Mouse (Mus musculus): ENCODE data around the gene Olfr641. TPM values are rescaled to one million over a fixed set of nuclear protein-coding genes. Genes with fewer than 3 reads are reported as not detected.

Olfr641 gene
- not detected in 2 replicates for polyA plus RNA-seq (2014; fragmentation: Nextera tagmentation; extraction: Ambion mirVana)

GRCm38 (mm10) chr7:104035145-104035544, at the start of gene Olfr641:
Gene Olfr641 (plus strand): TSS chr7:104035445.
- 70% methylated on average over 1 of the region's 1 CpGs for WGBS
- DNase-seq (no peak), ATAC-seq (ENCODE audit: insufficient read depth) (no peak)
- no peaks in the 10 kb centered on the region for H3K36me3 ChIP-seq (ENCODE audit: insufficient read depth)
- no peak within 1 kb of the TSS for H3K27ac ChIP-seq (ENCODE audit: low read depth)
- no peaks in the 10 kb centered on the region for H3K27me3 ChIP-seq (ENCODE audit: insufficient read depth, low read length)
- no peak within 1 kb of the TSS for H3K4me3 ChIP-seq (ENCODE audit: low read depth, low read length)
- no peaks in the 10 kb centered on the region for H3K9me3 ChIP-seq (ENCODE audit: low read depth, low read length)
- no peak for TF ChIP-seq CTCF (IDR thresholded peaks at IDR 0.05; ENCODE audit: low read depth)
- H3K9ac ChIP-seq: no peak within 1 kb of the TSS
- H3K4me2 ChIP-seq: no peak within 1 kb of the TSS
- H3K4me1 ChIP-seq (ENCODE audit: insufficient read depth): no peaks in the 10 kb centered on the region

GRCm38 (mm10) chr7:103998446-103998845, 36.8 kb upstream of the Olfr641 start, which contains the start of gene Olfr638:
Gene Olfr638 (plus strand): TSS chr7:103998746.
- Histone ChIP-seq H3K9ac (no peak within 1 kb of the TSS), H3K4me1 (ENCODE audit: insufficient read depth) (no peaks in the 10 kb centered on the region), H3K9me3 (ENCODE audit: low read depth, low read length) (no peaks in the 10 kb centered on the region), H3K4me2 (no peak within 1 kb of the TSS), H3K27ac (ENCODE audit: low read depth) (no peak within 1 kb of the TSS), H3K36me3 (ENCODE audit: insufficient read depth) (no peaks in the 10 kb centered on the region), H3K4me3 (ENCODE audit: low read depth, low read length) (no peak within 1 kb of the TSS), H3K27me3 (ENCODE audit: insufficient read depth, low read length) (no peaks in the 10 kb centered on the region)
- no peak for TF ChIP-seq CTCF (IDR thresholded peaks at IDR 0.05; ENCODE audit: low read depth)
- no peak for DNase-seq
- ATAC-seq (ENCODE audit: insufficient read depth): no peak

- H3K27ac ChIP-seq (ENCODE audit: low read depth): no peak overlapping the region
- H3K4me1 ChIP-seq (ENCODE audit: insufficient read depth): no peaks in the 10 kb centered on the region
- DNase-seq (no peak), ATAC-seq (ENCODE audit: insufficient read depth) (no peak)
- H3K4me2 ChIP-seq: no peak overlapping the region
- H3K9me3 ChIP-seq (ENCODE audit: low read depth, low read length): no peaks in the 10 kb centered on the region
- H3K27me3 ChIP-seq (ENCODE audit: insufficient read depth, low read length): no peaks in the 10 kb centered on the region
- no peak overlapping the region for H3K4me3 ChIP-seq (ENCODE audit: low read depth, low read length)
- H3K9ac ChIP-seq: no peak overlapping the region
- H3K36me3 ChIP-seq (ENCODE audit: insufficient read depth): no peaks in the 10 kb centered on the region
- no peak for TF ChIP-seq CTCF (IDR thresholded peaks at IDR 0.05; ENCODE audit: low read depth)
Measured at GRCm38 (mm10) chr7:103999124-103999523, 36.1 kb upstream of the Olfr641 start.

GRCm38 (mm10) chr7:104017203-104017602, 18.0 kb upstream of the Olfr641 start, which contains the start of gene Olfr639:
Gene Olfr639 (minus strand): TSS chr7:104017303.
- Histone ChIP-seq H3K4me2 (no peak within 1 kb of the TSS), H3K27ac (ENCODE audit: low read depth) (no peak within 1 kb of the TSS)
- ATAC-seq (ENCODE audit: insufficient read depth): no peak

GRCm38 (mm10) chr7:104018953-104019352, 16.3 kb upstream of the Olfr641 start:
- no peaks in the 10 kb centered on the region for H3K36me3 ChIP-seq (ENCODE audit: insufficient read depth)
- no peak for TF ChIP-seq CTCF (IDR thresholded peaks at IDR 0.05; ENCODE audit: low read depth)
- ATAC-seq (ENCODE audit: insufficient read depth) (no peak), DNase-seq (no peak)
- H3K4me1 ChIP-seq (ENCODE audit: insufficient read depth): no peaks in the 10 kb centered on the region
- WGBS: 81% methylated on average over 1 of the region's 1 CpGs
- H3K9me3 ChIP-seq (ENCODE audit: low read depth, low read length): no peaks in the 10 kb centered on the region
- H3K27ac ChIP-seq (ENCODE audit: low read depth): no peak overlapping the region
- H3K27me3 ChIP-seq (ENCODE audit: insufficient read depth, low read length): no peaks in the 10 kb centered on the region
- no peak overlapping the region for H3K9ac ChIP-seq
- no peak overlapping the region for H3K4me2 ChIP-seq
- H3K4me3 ChIP-seq (ENCODE audit: low read depth, low read length): no peak overlapping the region

More at GRCm38 (mm10) chr7:104017203-104017602, 18.0 kb upstream of the Olfr641 start, which contains the start of gene Olfr639:
- no peak within 1 kb of the TSS for H3K9ac ChIP-seq
- no peak for DNase-seq
- H3K27me3 ChIP-seq (ENCODE audit: insufficient read depth, low read length): no peaks in the 10 kb centered on the region
- no peak for TF ChIP-seq CTCF (IDR thresholded peaks at IDR 0.05; ENCODE audit: low read depth)
- H3K4me3 ChIP-seq (ENCODE audit: low read depth, low read length): no peak within 1 kb of the TSS
- H3K4me1 ChIP-seq (ENCODE audit: insufficient read depth): no peaks in the 10 kb centered on the region
- no peaks in the 10 kb centered on the region for H3K36me3 ChIP-seq (ENCODE audit: insufficient read depth)
- no peaks in the 10 kb centered on the region for H3K9me3 ChIP-seq (ENCODE audit: low read depth, low read length)

- Histone ChIP-seq H3K9me3 (ENCODE audit: low read depth, low read length) (no peaks in the 10 kb centered on the region), H3K9ac (no peak overlapping the region), H3K4me3 (ENCODE audit: low read depth, low read length) (no peak overlapping the region), H3K27me3 (ENCODE audit: insufficient read depth, low read length) (no peaks in the 10 kb centered on the region), H3K4me1 (ENCODE audit: insufficient read depth) (no peaks in the 10 kb centered on the region), H3K36me3 (ENCODE audit: insufficient read depth) (no peaks in the 10 kb centered on the region), H3K27ac (ENCODE audit: low read depth) (no peak overlapping the region), H3K4me2 (no peak overlapping the region)
- DNase-seq: no peak
- TF ChIP-seq CTCF (IDR thresholded peaks at IDR 0.05; ENCODE audit: low read depth): no peak
- 91% methylated on average over 6 of the region's 6 CpGs for WGBS
- no peak for ATAC-seq (ENCODE audit: insufficient read depth)
Measured at GRCm38 (mm10) chr7:104021651-104022050, 13.6 kb upstream of the Olfr641 start.

- ATAC-seq (ENCODE audit: insufficient read depth) (no peak), DNase-seq (no peak)
- no peak for TF ChIP-seq CTCF (IDR thresholded peaks at IDR 0.05; ENCODE audit: low read depth)
- Histone ChIP-seq H3K9me3 (ENCODE audit: low read depth, low read length) (no peaks in the 10 kb centered on the region), H3K9ac (no peak within 1 kb of the TSS), H3K4me3 (ENCODE audit: low read depth, low read length) (no peak within 1 kb of the TSS), H3K27ac (ENCODE audit: low read depth) (no peak within 1 kb of the TSS), H3K36me3 (ENCODE audit: insufficient read depth) (no peaks in the 10 kb centered on the region), H3K27me3 (ENCODE audit: insufficient read depth, low read length) (no peaks in the 10 kb centered on the region), H3K4me1 (ENCODE audit: insufficient read depth) (no peaks in the 10 kb centered on the region), H3K4me2 (no peak within 1 kb of the TSS)
- 77% methylated on average over 6 of the region's 6 CpGs for WGBS
Measured at GRCm38 (mm10) chr7:104025473-104025872, 9.8 kb upstream of the Olfr641 start, which contains the start of gene Olfr640. Gene Olfr640 (minus strand): TSS chr7:104025573.

GRCm38 (mm10) chr7:104026978-104027377, 8.3 kb upstream of the Olfr641 start:
- no peak for TF ChIP-seq CTCF (IDR thresholded peaks at IDR 0.05; ENCODE audit: low read depth)
- no peaks in the 10 kb centered on the region for H3K27me3 ChIP-seq (ENCODE audit: insufficient read depth, low read length)
- WGBS: 77% methylated on average over 3 of the region's 3 CpGs
- no peaks in the 10 kb centered on the region for H3K9me3 ChIP-seq (ENCODE audit: low read depth, low read length)
- H3K4me3 ChIP-seq (ENCODE audit: low read depth, low read length): no peak overlapping the region
- no peaks in the 10 kb centered on the region for H3K36me3 ChIP-seq (ENCODE audit: insufficient read depth)
- DNase-seq: no peak
- no peak overlapping the region for H3K27ac ChIP-seq (ENCODE audit: low read depth)
- no peak overlapping the region for H3K4me2 ChIP-seq
- H3K9ac ChIP-seq: no peak overlapping the region
- no peaks in the 10 kb centered on the region for H3K4me1 ChIP-seq (ENCODE audit: insufficient read depth)
- no peak for ATAC-seq (ENCODE audit: insufficient read depth)

Measured in lung, embryonic 14.5 days (tissue).